Mouse (Mus musculus) embryonic facial prominence, embryonic 14.5 days (tissue): ENCODE data around the gene Foxd2. TPM values are rescaled to one million over a fixed set of nuclear protein-coding genes. Genes with fewer than 3 reads are reported as not detected.

Experiments
- ATAC-seq: fragments of 200-750 bp; cut with Nextera tagmentation; 2 replicates; pipeline ENCODE4 v1.8.0; 2017; ENCODE audit warnings: low read depth, moderate number of reproducible peaks, moderate TSS enrichment
- DNase-seq: peaks from one replicate; pipeline ENCODE4 v3.0.0-alpha.2; 2015; ENCODE audit warnings: low spot score
- H3K27ac ChIP-seq: fragments of 300-500 bp; sonication (generic); replicated peaks from 2 replicates; pipeline ENCODE4 v1.5.1; 2014; ENCODE audit warnings: low read depth, mild to moderate bottlenecking, low read length, moderate library complexity
- H3K27me3 ChIP-seq: fragments of 300-500 bp; sonication (generic); replicated peaks from 2 replicates; pipeline ENCODE4 v1.6.1; 2014; ENCODE audit warnings: low read length; ENCODE audit not compliant: control insufficient read depth, insufficient read depth
- H3K36me3 ChIP-seq: fragments of 300-500 bp; sonication (generic); 2 replicates; pipeline ENCODE4 v1.6.1; 2014; ENCODE audit warnings: low read length, mixed read lengths; ENCODE audit not compliant: control insufficient read depth, insufficient read depth
- H3K4me1 ChIP-seq: fragments of 300-500 bp; sonication (generic); 2 replicates; pipeline ENCODE4 v1.6.1; 2014; ENCODE audit warnings: antibody characterized with exemption, low read length; ENCODE audit not compliant: control insufficient read depth, insufficient read depth
- H3K4me2 ChIP-seq: fragments of 300-500 bp; sonication (generic); 2 replicates; pipeline ENCODE4 v1.6.1; 2014; ENCODE audit warnings: low read depth, mild to moderate bottlenecking, low read length, moderate library complexity, mixed read lengths
- H3K4me3 ChIP-seq: fragments of 300-500 bp; sonication (generic); 2 replicates; pipeline ENCODE4 v1.5.1; 2014; ENCODE audit warnings: low read depth, mild to moderate bottlenecking, low read length
- H3K9ac ChIP-seq: fragments of 300-500 bp; sonication (generic); 2 replicates; pipeline ENCODE4 v1.6.1; 2014; ENCODE audit warnings: low read depth, mild to moderate bottlenecking, low read length, moderate library complexity, mixed read lengths
- H3K9me3 ChIP-seq: fragments of 300-500 bp; sonication (generic); 2 replicates; pipeline ENCODE4 v1.6.1; 2016; ENCODE audit warnings: low read length; ENCODE audit not compliant: control insufficient read depth
- WGBS: fragments of 180-500 bp; shearing (Covaris S2); extraction: QIAGEN DNeasy Blood & Tissue Kit; methylation state at CpG from one replicate; pipeline ENCODE4 v1.1.7; 2014; 5-methylcytosine and 5-hydroxymethylcytosine counted together
- polyA plus RNA-seq: library from polyadenylated mRNA; unstranded; fragments of >200 nt; fragmentation: Nextera tagmentation; extraction: Ambion mirVana; gene quantifications from 2 replicates; pipeline ENCODE4 v1.2.1, GENCODE M21; 2014

Foxd2 gene
- polyA plus RNA-seq, 1 experiment from 2014 or later, result 0.81 TPM

- no peak overlapping the region for H3K27ac ChIP-seq
- H3K4me2 ChIP-seq, result no peak overlapping the region
- no peaks in the 10 kb centered on the region for H3K4me1 ChIP-seq
- ATAC-seq (no peak), DNase-seq (no peak)
- 17% methylated on average over 3 of the region's 3 CpGs for WGBS
- H3K36me3 ChIP-seq, result no peaks in the 10 kb centered on the region
- H3K9ac ChIP-seq, result no peak overlapping the region
- H3K9me3 ChIP-seq, result no peaks in the 10 kb centered on the region
- peaks cover 76% of the 10 kb centered on the region for H3K27me3 ChIP-seq
- no peak overlapping the region for H3K4me3 ChIP-seq
Observed at GRCm38 (mm10) chr4:114899885-114900284, 8.8 kb downstream of the Foxd2 start.

GRCm38 (mm10) chr4:114897853-114898252, 10.8 kb downstream of the Foxd2 start:
- WGBS, result 8% methylated on average over 4 of the region's 4 CpGs
- Histone ChIP-seq H3K4me3 (no peak overlapping the region), H3K9ac (no peak overlapping the region), H3K4me2 (no peak overlapping the region), H3K36me3 (no peaks in the 10 kb centered on the region), H3K27ac (no peak overlapping the region), H3K27me3 (peaks cover 56% of the 10 kb centered on the region), H3K9me3 (no peaks in the 10 kb centered on the region), H3K4me1 (no peaks in the 10 kb centered on the region)
- ATAC-seq (no peak), DNase-seq (no peak)

GRCm38 (mm10) chr4:114882232-114882631, 26.4 kb downstream of the Foxd2 start:
- Histone ChIP-seq H3K4me3 (no peak overlapping the region), H3K36me3 (no peaks in the 10 kb centered on the region), H3K27ac (no peak overlapping the region), H3K27me3 (no peaks in the 10 kb centered on the region), H3K4me1 (no peaks in the 10 kb centered on the region), H3K9ac (no peak overlapping the region), H3K9me3 (no peaks in the 10 kb centered on the region), H3K4me2 (no peak overlapping the region)
- ATAC-seq (no peak), DNase-seq (no peak)
- 78% methylated on average over 1 of the region's 1 CpGs for WGBS

- Histone ChIP-seq H3K4me2 (no peak overlapping the region), H3K27ac (no peak overlapping the region), H3K27me3 (no peaks in the 10 kb centered on the region), H3K9ac (no peak overlapping the region), H3K36me3 (no peaks in the 10 kb centered on the region), H3K4me1 (no peaks in the 10 kb centered on the region; the same call in 1 of the 2 replicates), H3K9me3 (no peaks in the 10 kb centered on the region), H3K4me3 (no peak overlapping the region)
- 17% methylated on average over 8 of the region's 8 CpGs for WGBS
- DNase-seq (no peak), ATAC-seq (no peak)
Observed at GRCm38 (mm10) chr4:114876441-114876972, 32.2 kb downstream of the Foxd2 start.

- Histone ChIP-seq H3K27ac (no peak overlapping the region), H3K9ac (no peak overlapping the region), H3K36me3 (no peaks in the 10 kb centered on the region), H3K27me3 (no peaks in the 10 kb centered on the region), H3K9me3 (no peaks in the 10 kb centered on the region), H3K4me2 (no peak overlapping the region), H3K4me3 (no peak overlapping the region), H3K4me1 (no peaks in the 10 kb centered on the region; the same call in 1 of the 2 replicates)
- 42% methylated on average over 11 of the region's 11 CpGs for WGBS
- no peak for ATAC-seq
- DNase-seq, result no peak
Observed at GRCm38 (mm10) chr4:114869765-114870490, 38.7 kb downstream of the Foxd2 start.

- peaks cover 3% of the 10 kb centered on the region; the same call in 1 of the 2 replicates for H3K4me1 ChIP-seq
- no peak overlapping the region for H3K27ac ChIP-seq
- H3K4me3 ChIP-seq, result no peak overlapping the region
- no peaks in the 10 kb centered on the region for H3K9me3 ChIP-seq
- H3K36me3 ChIP-seq, result no peaks in the 10 kb centered on the region
- DNase-seq, result no peak
- no peak overlapping the region for H3K9ac ChIP-seq
- 74% methylated on average over 5 of the region's 5 CpGs for WGBS
- no peak for ATAC-seq
- H3K4me2 ChIP-seq, result no peak overlapping the region
- H3K27me3 ChIP-seq, result no peaks in the 10 kb centered on the region
Observed at GRCm38 (mm10) chr4:114863166-114863565, 45.5 kb downstream of the Foxd2 start.

- no peak for ATAC-seq
- H3K4me2 ChIP-seq, result no peak overlapping the region
- no peak for DNase-seq
- H3K9ac ChIP-seq, result no peak overlapping the region
- H3K27me3 ChIP-seq, result no peaks in the 10 kb centered on the region
- H3K36me3 ChIP-seq, result no peaks in the 10 kb centered on the region
- no peak overlapping the region for H3K27ac ChIP-seq
- H3K4me3 ChIP-seq, result no peak overlapping the region
- no peaks in the 10 kb centered on the region for H3K9me3 ChIP-seq
- peaks cover 3% of the 10 kb centered on the region; the same call in 1 of the 2 replicates for H3K4me1 ChIP-seq
- WGBS, result 33% methylated on average over 5 of the region's 5 CpGs
Observed at GRCm38 (mm10) chr4:114858426-114858825, 50.2 kb downstream of the Foxd2 start.
